Mouse (Mus musculus) neural tube, embryonic 11.5 days (tissue): ENCODE measurements around the gene Rnf214. TPM values are rescaled to one million over a fixed set of nuclear protein-coding genes. Genes with fewer than 3 reads are reported as not detected.

Source experiments
- ATAC-seq: fragments of 200-750 bp; cut with Nextera tagmentation; 2 replicates; pipeline ENCODE4 v1.8.0; 2017; ENCODE audit warnings: moderate number of reproducible peaks, mild to moderate bottlenecking, moderate TSS enrichment, moderate library complexity; ENCODE audit not compliant: insufficient read depth, low FRiP score, low TSS enrichment
- DNase-seq: peaks from one replicate; pipeline ENCODE4 v3.0.0-alpha.2; 2015; ENCODE audit warnings: low spot score
- H3K27ac ChIP-seq: fragments of 300-500 bp; sonication (generic); 2 replicates; pipeline ENCODE4 v1.5.1; 2014; ENCODE audit warnings: low read depth, mild to moderate bottlenecking, low read length
- H3K27me3 ChIP-seq: fragments of 300-500 bp; sonication (generic); 2 replicates; pipeline ENCODE4 v1.6.1; 2014; ENCODE audit warnings: mild to moderate bottlenecking, low read length, mixed read lengths; ENCODE audit not compliant: control insufficient read depth, insufficient read depth
- H3K36me3 ChIP-seq: fragments of 300-500 bp; sonication (generic); 2 replicates; pipeline ENCODE4 v1.6.1; 2014; ENCODE audit warnings: mild to moderate bottlenecking, low read length, moderate library complexity, mixed read lengths; ENCODE audit not compliant: control insufficient read depth, insufficient read depth
- H3K4me1 ChIP-seq: fragments of 300-500 bp; sonication (generic); 2 replicates; pipeline ENCODE4 v1.6.1; 2014; ENCODE audit warnings: low read length, mixed read lengths; ENCODE audit not compliant: control insufficient read depth, insufficient read depth
- H3K4me2 ChIP-seq: fragments of 300-500 bp; sonication (generic); 2 replicates; pipeline ENCODE4 v1.6.1; 2014; ENCODE audit warnings: low read depth, mild to moderate bottlenecking, moderate library complexity
- H3K4me3 ChIP-seq: fragments of 300-500 bp; sonication (generic); 2 replicates; pipeline ENCODE4 v1.5.1; 2014; ENCODE audit warnings: low read depth, low read length
- H3K9ac ChIP-seq: fragments of 300-500 bp; sonication (generic); 2 replicates; pipeline ENCODE4 v1.6.1; 2014; ENCODE audit warnings: mild to moderate bottlenecking, low read length
- H3K9me3 ChIP-seq: fragments of 300-500 bp; sonication (generic); 2 replicates; pipeline ENCODE4 v1.6.1; 2016; ENCODE audit warnings: low read length; ENCODE audit not compliant: control insufficient read depth
- WGBS: fragments of 180-500 bp; shearing (Covaris S2); extraction: QIAGEN DNeasy Blood & Tissue Kit; methylation state at CpG from one replicate; pipeline ENCODE4 v1.1.7; 2014; 5-methylcytosine and 5-hydroxymethylcytosine counted together
- polyA plus RNA-seq: library from polyadenylated mRNA; unstranded; fragments of >200 nt; fragmentation: Nextera tagmentation; extraction: Ambion mirVana; gene quantifications from 2 replicates; pipeline ENCODE4 v1.2.1, GENCODE M21; 2014

Rnf214 gene
- polyA plus RNA-seq, 1 experiment from 2014 or later, result 71.6 TPM

DNA sequence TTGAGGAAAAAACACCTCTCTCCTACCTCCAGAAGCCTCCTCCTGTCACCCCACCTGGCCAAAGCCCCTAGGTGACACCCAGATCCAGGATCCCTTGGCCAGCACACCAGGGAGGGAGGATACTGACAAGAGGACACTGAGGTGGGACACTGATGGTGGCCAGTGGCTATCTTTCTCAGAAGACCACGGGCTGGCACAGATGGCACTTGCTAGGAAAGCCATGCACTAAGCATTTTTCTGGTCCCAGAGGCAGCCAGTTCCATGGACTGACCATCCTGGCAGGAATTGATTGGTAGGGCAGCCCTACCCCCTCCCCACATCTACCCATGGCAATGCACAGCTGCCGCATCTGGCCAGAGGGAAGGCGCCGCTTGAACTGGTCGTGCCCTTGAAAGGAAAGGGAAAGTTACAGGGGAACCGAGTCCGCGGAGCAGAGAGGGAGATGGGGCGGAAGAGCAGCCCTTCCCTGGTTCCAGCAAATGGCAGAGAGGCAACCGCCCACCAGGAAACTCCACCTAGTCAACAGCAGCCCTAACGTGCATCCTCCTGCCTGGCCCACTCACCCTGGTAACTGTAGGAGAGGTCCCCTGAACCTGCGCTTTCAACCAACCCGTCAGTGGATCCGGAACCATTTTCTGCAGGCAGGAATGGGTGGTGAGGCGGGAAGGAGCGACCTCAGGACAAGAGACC, 39.6 kb upstream of the Rnf214 start:
- H3K9me3 ChIP-seq, result no peaks in the 10 kb centered on the region
- ATAC-seq (no peak), DNase-seq (no peak)
- H3K4me2 ChIP-seq, result no peak overlapping the region
- H3K4me3 ChIP-seq, result no peak overlapping the region
- WGBS, result 85% methylated on average over 16 of the region's 16 CpGs
- no peak overlapping the region for H3K27ac ChIP-seq
- no peaks in the 10 kb centered on the region for H3K27me3 ChIP-seq
- no peak overlapping the region for H3K9ac ChIP-seq
- peaks cover 9% of the 10 kb centered on the region for H3K36me3 ChIP-seq
- H3K4me1 ChIP-seq, result no peaks in the 10 kb centered on the region

DNA sequence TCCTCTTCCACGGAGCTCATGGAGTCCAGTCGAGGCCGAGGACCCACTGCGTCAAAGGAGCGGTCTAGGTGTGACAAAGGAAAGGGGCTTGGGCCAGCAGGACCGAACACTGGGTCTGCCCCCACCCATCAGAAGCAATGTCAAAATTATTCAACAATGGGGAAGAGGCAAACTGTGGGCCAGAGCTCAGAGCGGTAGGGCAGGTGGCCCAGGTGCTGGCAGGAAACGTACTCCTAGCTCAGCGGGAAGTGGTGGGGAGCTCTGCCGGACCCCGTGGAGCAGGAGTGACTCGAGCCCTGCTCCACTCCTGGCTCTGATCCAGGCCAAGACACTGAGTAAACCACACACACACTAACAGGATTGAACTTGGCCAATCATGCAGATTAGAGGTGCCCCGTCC, 39.0 kb upstream of the Rnf214 start:
- no peak overlapping the region for H3K9ac ChIP-seq
- no peaks in the 10 kb centered on the region for H3K9me3 ChIP-seq
- no peak overlapping the region for H3K27ac ChIP-seq
- no peak for ATAC-seq
- no peaks in the 10 kb centered on the region for H3K27me3 ChIP-seq
- no peaks in the 10 kb centered on the region for H3K4me1 ChIP-seq
- H3K4me3 ChIP-seq, result no peak overlapping the region
- DNase-seq, result no peak
- H3K36me3 ChIP-seq, result peaks cover 9% of the 10 kb centered on the region
- 92% methylated on average over 13 of the region's 13 CpGs for WGBS
- H3K4me2 ChIP-seq, result no peak overlapping the region

DNA sequence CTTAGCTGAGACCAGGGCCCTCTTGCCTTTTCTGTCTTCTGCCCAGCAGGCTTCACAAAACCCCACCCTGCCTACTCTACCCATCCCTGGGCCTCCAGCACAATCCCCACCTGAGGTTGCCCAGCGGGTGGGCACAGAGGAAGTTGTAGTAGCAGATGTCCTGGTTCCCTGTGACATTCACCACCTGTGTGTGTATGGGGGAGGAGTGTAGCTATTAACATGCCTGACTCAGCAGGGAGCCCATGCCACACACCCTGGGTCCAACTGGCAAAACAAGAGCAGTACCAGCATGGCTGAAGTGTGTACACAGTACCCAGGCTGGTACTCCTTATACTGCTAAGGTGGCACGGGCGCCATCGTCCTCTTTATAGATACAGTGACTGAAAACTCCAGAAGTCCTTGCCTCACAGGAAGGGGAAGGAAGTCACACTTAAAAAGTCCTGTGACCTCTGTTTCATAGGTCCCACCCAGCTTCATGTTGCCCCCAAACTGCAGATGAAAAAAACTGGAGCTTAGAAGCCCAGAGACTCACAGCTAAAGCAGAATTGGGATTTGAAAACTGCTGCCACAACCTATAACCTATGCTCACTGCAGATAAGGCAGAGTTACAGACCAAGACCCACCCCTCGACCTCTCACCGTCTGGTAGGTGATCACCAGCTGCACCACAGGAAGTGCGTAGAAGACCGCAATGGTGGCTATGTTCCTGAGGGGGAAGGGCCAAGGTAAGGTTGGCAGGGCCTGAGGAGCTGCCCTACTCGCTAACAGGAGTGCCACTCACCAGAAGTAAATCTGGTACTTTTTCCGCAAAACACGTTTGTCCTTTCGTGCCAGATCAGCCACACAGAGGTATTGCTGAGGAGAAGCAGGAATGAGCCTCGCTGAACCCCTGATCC, 38.0 kb upstream of the Rnf214 start:
- ATAC-seq, result no peak
- H3K36me3 ChIP-seq, result peaks cover 9% of the 10 kb centered on the region
- DNase-seq, result no peak
- no peak overlapping the region for H3K4me3 ChIP-seq
- H3K27ac ChIP-seq, result no peak overlapping the region
- no peaks in the 10 kb centered on the region for H3K27me3 ChIP-seq
- no peaks in the 10 kb centered on the region for H3K9me3 ChIP-seq
- no peak overlapping the region for H3K4me2 ChIP-seq
- no peaks in the 10 kb centered on the region for H3K4me1 ChIP-seq
- no peak overlapping the region for H3K9ac ChIP-seq
- WGBS, result 88% methylated on average over 13 of the region's 13 CpGs

DNA sequence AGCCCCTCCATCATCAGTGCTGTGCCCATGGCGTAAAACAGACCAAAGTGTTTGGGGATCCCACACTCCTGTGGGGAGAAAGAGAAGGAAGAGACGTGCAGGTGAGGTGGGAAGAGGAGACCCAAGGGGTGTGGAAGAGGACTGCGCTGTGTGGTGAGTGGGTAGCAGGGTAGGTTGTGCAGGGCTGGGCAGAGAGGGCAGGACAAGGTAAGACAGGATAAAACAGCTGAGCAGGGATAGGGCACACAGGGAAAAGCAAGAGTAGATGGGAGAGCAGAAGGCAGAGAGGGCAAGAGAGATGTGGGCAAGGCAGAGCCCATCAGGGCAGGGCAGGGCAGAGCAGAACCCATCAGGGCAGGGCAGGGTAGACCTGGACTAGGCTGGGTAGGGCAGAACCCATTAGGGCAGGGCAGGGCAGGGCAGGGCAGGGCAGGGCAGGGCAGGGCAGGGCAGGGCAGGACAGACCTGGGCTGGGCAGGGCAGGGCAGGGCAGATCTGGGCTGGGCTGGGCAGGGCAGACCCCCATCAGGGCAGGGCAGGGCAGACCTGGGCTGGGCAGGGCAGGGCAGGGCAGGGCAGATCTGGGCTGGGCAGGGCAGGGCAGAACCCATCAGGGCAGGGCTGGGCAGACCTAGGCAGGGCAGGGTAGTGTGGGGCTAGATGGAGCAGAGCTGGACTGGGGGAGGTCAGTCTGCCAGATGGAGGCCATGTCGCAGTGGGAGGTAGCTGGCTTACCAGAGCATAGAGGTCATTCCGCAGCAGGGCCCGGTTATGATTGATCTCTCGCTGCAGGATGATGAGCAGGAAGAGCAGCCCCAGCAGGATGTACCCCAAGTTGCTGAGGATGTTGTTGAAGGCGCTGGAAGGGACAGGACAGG, 37.2 kb upstream of the Rnf214 start:
- Histone ChIP-seq H3K4me1 (no peaks in the 10 kb centered on the region), H3K36me3 (peaks cover 11% of the 10 kb centered on the region), H3K27me3 (no peaks in the 10 kb centered on the region), H3K27ac (no peak overlapping the region), H3K9ac (no peak overlapping the region), H3K4me2 (no peak overlapping the region), H3K9me3 (no peaks in the 10 kb centered on the region), H3K4me3 (no peak overlapping the region)
- 96% methylated on average over 8 of the region's 8 CpGs for WGBS
- no peak for DNase-seq
- ATAC-seq, result no peak

DNA sequence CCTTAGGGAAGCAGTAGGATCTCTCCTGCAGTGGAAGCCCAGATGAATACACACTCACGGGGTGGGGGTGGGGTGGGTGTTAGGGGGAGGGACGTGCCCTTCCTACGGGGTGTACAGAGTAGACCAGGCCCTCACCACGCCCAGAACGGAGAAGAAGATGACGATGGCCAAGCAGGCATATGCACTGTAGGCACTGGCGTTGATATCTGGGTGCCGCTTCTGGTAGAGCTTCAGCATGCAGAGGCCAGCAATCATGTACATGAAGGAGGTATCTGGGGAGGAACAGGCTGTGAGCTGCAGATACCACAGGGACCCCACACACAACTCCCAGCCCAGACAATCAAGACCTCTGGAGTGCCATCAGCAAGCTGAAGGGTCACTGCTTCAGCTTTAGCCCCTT, 36.2 kb upstream of the Rnf214 start:
- H3K9ac ChIP-seq, result no peak overlapping the region
- no peak overlapping the region for H3K4me3 ChIP-seq
- DNase-seq (no peak), ATAC-seq (no peak)
- no peak overlapping the region for H3K4me2 ChIP-seq
- no peaks in the 10 kb centered on the region for H3K9me3 ChIP-seq
- H3K36me3 ChIP-seq, result peaks cover 11% of the 10 kb centered on the region
- H3K4me1 ChIP-seq, result no peaks in the 10 kb centered on the region
- 92% methylated on average over 8 of the region's 8 CpGs for whole genome bisulfite sequencing
- H3K27ac ChIP-seq, result no peak overlapping the region
- H3K27me3 ChIP-seq, result no peaks in the 10 kb centered on the region

DNA sequence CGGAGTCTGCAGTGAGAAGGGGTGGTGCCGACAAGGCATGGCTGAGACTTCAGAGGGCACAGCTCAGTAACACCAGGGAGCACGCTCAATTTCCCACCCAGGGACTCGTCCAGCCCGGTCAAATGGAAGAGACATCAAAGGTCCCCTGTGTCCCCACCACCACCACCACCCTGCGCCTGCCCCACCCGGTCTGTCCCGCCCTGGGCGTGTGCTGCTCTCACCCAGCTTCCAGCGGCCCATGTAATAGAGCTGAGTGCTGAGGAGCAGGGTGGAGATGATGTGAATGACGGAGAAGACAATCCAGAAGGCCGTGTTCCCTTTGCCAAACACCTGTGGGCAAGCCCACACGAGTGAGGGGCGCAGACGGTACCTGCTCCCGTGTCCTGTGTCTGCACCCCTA, 35.8 kb upstream of the Rnf214 start:
- Histone ChIP-seq H3K36me3 (peaks cover 10% of the 10 kb centered on the region), H3K4me3 (no peak overlapping the region), H3K9ac (no peak overlapping the region), H3K9me3 (no peaks in the 10 kb centered on the region), H3K27me3 (no peaks in the 10 kb centered on the region), H3K27ac (no peak overlapping the region), H3K4me2 (no peak overlapping the region), H3K4me1 (no peaks in the 10 kb centered on the region)
- ATAC-seq (no peak), DNase-seq (no peak)
- 93% methylated on average over 16 of the region's 16 CpGs for WGBS

DNA sequence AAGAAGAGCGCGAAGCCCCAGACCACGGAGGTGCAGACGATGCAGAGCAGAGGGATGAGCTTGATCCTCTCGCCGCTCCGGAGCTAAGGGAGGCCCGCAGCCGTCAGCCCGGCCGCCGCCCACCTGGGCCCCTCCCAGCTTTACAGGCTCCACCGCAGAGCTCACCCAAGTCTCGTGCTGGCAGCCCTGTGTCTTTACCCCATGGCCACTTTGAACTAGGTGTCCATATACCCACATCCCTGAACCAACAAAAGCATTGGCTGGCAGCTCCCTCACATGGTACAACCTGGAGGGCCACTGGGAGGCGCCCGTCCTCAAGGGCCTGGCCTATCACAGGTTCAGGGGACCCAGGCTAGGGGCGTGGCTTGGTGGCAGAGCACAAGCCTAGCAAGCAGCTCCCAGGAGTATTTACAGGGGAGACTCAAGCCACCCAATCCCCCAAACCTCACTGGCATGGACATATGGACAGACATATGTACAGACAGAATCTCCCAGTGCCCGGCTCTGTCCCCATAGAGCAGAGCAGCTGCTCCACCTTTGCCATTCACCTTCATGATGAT, 34.7 kb upstream of the Rnf214 start:
- ATAC-seq (no peak), DNase-seq (peak; percentile 32)
- Histone ChIP-seq H3K27ac (no peak overlapping the region), H3K9ac (no peak overlapping the region), H3K4me2 (no peak overlapping the region), H3K4me1 (no peaks in the 10 kb centered on the region), H3K9me3 (no peaks in the 10 kb centered on the region), H3K36me3 (peaks cover 10% of the 10 kb centered on the region), H3K4me3 (no peak overlapping the region), H3K27me3 (no peaks in the 10 kb centered on the region)
- WGBS, result 55% methylated on average over 18 of the region's 18 CpGs

DNA sequence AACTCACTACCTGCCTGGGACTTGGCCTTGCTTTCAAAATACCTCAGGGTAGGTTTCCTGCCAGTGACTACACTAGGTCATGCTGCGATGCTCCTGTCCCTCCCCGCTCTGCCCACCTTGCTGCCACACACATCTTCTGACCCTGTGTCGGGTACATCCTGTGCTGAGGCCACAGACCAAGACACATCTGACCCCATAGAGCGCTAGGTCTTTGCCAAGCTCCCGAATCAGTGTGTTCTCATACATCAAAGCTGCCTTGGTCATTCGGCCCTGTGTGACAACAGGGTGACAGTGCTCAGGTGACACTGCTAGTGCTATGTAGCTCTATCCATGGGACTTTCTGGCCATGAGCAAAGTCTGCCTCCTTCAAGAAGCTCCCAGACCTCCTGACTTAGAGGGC, 33.1 kb upstream of the Rnf214 start:
- Histone ChIP-seq H3K27me3 (no peaks in the 10 kb centered on the region), H3K4me2 (no peak overlapping the region), H3K9me3 (no peaks in the 10 kb centered on the region), H3K27ac (no peak overlapping the region), H3K36me3 (peaks cover 10% of the 10 kb centered on the region), H3K4me1 (0 out of 2 replicates have a peak, but pooled peaks cover 3% of the 10 kb centered on the region), H3K4me3 (no peak overlapping the region), H3K9ac (no peak overlapping the region)
- ATAC-seq (no peak), DNase-seq (no peak)
- 93% methylated on average over 6 of the region's 6 CpGs for WGBS
